Mouse (Mus musculus) G1E (cell line): ENCODE data around the gene Zdhhc12.

Source experiments
- CTCF ChIP-seq: IDR thresholded peaks from 2 replicates; pipeline ENCODE4 v1.5.1; 2012; ENCODE audit warnings: low read depth, low read length, inconsistent platforms, mixed read lengths
- GATA1 ChIP-seq: IDR thresholded peaks from 2 replicates; pipeline ENCODE4 v1.6.1; 2012; ENCODE audit warnings: borderline replicate concordance, low read length, inconsistent platforms, mixed read lengths
- POLR2AphosphoS5 ChIP-seq: IDR thresholded peaks from 2 replicates; pipeline ENCODE4 v1.6.1; 2012; ENCODE audit warnings: low read depth, low read length, inconsistent platforms; ENCODE audit not compliant: insufficient replicate concordance

GRCm38 (mm10) chr2:30084113-30084512 is 9.3 kb downstream of the Zdhhc12 start:
- TF ChIP-seq CTCF (no peak), GATA1 (no peak), POLR2AphosphoS5 (no peak)
